Mouse (Mus musculus): ENCODE results near the gene Prkcz.

Gene Prkcz

DNA sequence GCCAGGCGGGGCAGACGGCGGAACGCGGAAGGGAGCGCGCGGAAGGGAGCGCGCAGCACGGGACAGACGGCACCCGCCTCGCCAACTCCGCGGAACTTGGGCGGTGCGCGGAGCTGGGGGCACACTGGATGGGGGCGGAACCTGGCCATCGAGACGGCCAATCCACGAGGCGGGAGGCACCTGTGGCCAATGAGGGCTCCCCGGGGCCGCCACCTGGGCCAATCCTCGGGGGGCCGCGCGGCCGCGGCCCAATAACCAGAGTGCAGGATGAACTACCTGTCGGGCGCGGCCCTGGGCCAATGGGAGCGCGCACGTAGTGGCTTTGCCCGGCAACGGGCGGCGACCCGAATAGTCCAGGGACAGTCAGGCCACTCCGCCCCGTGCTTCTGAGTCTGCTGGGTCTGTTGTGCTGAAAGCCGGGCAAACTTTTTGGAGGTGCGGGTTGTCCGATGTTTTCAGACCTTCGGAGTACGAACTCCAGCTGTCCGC, at the start of gene Prkcz:
Prkcz (minus strand) TSS at position 59 of the 489 bp plus-strand sequence.
- DNase-seq = peak; percentile 93

DNA sequence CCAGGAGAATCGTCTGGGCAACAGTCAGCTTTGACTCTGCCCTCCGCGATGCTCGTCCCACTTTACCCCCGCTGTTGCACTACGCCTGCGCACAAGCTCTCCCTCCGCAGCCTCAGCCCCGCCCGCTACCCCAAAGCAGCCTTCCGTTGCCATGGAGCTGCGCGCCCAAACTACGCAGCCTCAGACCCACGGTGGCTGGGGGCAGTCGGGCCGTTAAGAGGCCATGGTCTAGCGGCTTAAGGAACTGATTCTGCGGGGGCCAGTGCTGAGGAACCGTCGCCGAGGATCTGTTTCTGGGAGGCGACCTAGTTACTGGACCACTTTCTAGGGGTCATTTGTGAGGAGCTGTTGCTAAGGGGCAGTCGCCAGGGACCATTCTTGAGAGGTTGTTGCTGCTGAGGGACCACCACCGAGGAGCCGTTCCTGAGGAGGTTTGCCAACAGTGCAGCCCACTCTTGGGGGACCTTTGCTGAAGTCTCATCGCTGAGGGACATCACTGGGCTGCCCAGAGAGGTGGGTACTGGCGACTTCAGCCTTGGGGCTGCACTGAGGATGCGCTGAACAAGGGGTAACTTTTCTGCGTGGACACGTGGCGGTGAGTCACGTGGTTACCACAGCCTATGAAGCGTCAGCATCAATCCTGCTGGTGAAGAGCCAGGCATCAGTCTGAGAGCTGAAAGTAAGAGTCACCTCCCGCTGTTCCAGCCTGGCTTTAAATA, 48.1 kb upstream of the Prkcz start, which contains the start of gene Cfap74:
Cfap74 (plus strand) TSS at position 133 of the 719 bp plus-strand sequence.
- peak; percentile 92 for DNase-seq

DNA sequence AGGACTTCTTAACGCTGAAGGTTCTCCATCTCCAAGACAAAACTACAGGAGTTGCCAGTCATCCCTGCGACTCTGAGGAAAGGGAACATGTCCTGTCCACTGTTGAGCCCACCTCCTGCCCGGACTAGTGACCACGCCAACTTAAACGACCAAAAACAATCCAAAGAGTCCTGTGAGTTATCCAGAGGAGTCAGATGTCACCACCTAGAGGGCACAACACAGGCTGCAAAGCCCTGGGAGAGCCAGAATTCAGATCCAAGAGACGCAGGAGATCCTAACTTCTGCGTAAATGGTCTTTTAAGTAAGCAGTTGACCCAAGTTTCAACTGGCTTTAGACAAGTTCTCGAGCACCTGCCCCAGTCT, 47.5 kb upstream of the Prkcz start:
- no peak for DNase-seq

- no peak for DNase-seq
These were observed 41.3 kb upstream of the Prkcz start for GRCm38 (mm10) chr4:155402489-155402888.

DNA sequence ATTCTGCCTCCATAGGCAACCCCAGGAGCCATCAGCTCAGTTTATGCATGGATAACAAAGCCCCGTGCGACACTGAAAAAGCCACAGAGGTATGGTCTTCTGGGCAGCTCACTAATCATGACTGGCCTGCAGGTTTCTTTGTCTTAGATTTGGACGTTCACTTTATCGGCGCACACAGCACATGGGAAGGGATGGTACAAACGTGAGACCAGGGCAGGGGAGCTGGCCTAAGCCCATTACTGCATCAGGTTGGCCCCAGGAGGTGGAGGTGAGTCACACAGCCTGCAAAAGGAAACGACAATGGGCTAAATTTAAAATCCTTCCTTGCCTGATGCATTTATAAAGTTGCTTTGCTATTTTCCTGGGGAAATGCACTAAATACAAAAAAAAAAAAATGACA, 40.0 kb upstream of the Prkcz start:
- no peak for DNase-seq

GRCm38 (mm10) chr4:155398222-155398540, 37.0 kb upstream of the Prkcz start:
- no peak for DNase-seq

- DNase-seq = peak; percentile 54
These were observed 36.5 kb upstream of the Prkcz start, which contains the start of gene Gabrd for GRCm38 (mm10) chr4:155397511-155398221. Gene Gabrd, minus strand, starts transcription at chr4:155398112.

DNA sequence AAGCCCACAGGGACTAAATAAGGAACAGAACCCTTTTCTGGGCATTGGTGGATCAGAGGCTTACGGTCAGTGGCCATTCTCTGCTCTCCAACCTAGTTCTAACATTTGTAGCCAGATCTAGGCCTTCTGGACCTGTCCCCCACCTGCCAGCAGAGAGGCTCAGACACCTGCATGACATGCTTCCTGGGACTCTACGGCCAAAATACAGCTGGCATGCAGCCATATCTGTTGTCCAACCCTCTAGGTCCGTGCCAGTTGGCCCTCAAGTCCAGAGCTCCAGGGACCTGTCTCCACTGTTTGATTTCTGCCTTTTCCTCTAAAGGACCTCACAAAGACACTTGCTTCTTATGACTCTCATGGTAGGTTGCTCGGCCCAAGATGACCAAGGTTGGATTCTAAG, 35.6 kb upstream of the Prkcz start:
- no peak for DNase-seq

DNA sequence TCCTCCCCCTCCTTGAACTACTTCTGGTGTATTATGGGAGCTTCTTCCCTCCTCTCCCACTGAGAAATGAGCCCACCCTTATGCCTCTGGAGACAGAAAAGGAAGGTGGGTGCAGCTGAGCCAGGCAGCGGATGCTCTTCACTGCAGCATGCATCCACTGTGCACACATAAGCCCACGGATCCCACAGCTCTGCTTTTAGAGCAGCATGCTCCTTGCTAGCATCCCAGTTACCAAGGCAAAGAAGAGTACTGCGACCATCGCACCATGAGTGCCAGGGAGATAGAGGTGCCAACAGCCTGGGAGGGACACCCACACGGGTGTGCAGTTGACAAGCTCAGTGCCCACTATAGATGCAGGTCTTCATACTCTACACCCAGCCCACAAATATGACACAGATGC, 34.3 kb upstream of the Prkcz start:
- no peak for DNase-seq

DNA sequence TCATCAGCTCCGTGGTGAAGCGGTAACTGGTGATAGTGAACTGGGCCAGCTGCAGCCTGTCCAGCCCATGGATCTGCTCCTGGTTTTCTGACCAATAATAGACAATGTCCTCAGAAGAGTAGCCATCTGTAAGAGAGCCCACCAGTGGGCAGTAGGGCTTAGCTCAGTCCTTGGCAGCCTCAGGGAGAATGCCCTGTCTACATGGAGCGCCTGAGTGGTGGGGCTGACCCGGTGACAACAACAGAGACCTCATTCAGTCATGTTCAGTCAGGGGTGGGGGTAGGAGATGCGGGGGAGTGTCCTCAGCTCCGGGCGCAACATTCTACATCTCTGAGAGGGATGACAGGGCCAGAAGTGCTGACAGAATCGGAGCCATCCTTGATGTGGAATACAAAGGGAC, 26.0 kb upstream of the Prkcz start:
- no peak for DNase-seq

DNA sequence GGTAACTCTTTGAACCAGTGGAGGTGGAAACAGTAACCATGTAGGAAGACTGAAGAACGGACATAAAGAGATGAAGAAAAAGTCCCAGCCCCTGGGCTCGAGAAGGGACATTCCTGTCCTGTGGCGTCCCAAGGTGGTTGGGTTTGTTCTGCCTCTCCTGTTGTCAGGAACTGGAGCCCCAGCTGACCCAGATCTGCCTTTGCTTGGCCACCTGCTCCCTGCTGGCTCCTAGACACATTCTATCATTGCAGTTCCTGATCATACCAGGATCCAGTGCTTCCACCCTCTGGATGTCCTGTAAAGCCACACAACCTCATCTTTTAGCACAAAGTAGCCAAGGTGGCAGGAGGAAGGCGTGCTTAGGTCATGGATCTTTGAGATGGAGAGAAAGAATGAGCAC, 22.2 kb upstream of the Prkcz start:
- DNase-seq = no peak

GRCm38 (mm10) chr4:155382752-155383151, 21.6 kb upstream of the Prkcz start:
- no peak for DNase-seq

DNA sequence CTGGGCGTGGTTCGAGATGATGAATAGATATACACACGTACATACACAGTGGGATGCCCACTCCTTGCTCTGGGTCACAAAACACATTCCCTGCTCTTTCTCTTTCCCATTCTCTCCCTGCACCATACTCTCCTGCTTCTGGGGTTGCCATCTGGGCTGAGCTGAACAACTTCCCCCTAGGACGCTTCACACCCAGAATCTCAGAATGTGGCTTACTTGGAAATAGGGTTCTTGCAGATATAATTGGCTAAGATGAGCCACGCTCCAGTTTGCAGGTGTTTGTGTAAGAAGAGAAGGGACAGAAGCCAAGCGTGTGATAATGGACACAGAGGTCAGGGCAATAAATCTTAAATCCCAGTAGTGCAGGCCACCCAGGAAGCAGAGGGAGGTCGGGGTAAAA, 20.8 kb upstream of the Prkcz start:
- DNase-seq = no peak

DNA sequence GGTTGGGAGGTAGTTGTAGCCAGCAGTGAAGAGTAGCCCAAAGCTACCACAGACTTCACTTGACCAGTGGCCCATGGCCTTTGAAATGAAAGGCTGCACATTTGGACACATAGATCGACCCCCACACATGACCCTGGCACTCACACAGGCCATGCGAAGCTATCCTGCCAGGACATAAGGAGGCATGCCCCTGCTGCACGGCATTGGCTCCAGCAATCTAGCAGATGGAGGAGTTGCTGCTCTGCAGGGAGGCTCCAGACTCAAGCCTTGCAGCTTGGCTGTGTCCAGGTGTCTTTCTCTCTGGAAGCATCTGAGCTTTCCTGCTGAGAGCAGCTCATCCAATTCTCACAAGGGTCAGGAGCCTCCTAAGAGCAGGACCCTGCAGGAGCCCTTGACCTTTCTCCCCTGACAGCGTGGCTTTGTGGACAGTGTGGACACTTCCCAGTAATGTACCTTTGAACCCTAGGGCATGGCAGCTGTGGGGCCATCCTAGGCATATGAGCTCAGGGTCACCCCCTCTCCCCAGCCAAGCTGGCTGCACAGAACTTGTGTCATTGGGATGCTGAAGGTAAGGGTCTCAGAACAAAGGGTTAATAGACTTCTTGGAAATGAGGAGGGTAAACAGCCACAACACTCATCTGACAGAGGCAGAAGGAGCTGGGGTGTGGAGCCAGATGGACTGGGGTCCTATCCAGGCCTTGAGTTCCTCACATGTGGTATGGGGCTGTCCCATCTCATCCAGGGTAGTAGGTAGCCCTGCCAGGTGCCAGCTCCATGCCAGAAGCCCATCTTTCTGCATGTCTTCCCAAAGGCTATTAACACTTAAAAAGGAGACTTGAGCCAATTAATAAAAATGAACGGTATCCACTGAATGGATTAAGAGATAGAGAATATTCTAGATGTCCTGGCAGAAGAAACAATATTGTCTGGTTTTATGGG, 10.9 kb upstream of the Prkcz start:
- no peak for DNase-seq

- DNase-seq = no peak
These were observed 9.9 kb upstream of the Prkcz start for GRCm38 (mm10) chr4:155370737-155371715.

DNA sequence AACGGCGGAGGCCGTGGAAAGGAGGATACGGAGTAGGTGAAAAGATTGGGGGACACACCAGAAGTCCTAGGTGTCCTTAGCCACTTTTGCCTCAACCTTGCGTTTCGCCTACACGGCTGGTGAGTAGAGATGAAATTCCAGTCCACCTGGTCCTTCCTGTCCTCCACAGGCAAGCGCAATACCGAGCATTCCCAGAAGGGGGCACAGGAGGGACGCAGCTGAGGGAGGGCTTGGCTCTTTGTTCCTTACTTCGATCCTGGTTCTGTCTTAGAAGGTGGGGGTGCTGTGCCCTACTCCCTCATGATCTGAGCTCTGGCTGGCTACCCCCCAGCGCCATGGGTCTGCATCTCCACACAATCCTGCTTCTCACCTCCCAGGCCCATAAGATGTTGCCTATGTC, 7.5 kb upstream of the Prkcz start:
- peak; percentile 89 for DNase-seq

DNA sequence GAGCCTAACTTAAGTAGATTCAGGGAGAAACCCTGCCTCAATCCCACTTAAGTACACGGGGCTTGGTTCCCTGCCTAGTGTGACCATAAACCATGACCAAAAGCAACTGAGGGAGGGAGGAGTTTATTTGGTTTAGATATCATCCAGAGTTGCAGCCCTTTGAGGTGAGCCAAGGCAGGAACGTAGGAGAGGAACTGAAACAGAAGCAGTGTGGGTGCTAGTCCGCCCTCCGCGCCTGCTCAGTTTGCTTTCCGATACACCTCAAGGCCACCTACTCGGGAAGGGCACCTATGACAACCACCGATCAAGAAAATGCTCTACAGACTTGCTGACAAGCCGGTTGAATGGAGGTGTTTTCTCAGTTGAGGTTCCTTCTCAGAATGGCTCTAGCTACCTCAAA, 6.6 kb upstream of the Prkcz start:
- no peak for DNase-seq

- DNase-seq = no peak
These were observed 5.6 kb upstream of the Prkcz start for GRCm38 (mm10) chr4:155366784-155367183.

DNA sequence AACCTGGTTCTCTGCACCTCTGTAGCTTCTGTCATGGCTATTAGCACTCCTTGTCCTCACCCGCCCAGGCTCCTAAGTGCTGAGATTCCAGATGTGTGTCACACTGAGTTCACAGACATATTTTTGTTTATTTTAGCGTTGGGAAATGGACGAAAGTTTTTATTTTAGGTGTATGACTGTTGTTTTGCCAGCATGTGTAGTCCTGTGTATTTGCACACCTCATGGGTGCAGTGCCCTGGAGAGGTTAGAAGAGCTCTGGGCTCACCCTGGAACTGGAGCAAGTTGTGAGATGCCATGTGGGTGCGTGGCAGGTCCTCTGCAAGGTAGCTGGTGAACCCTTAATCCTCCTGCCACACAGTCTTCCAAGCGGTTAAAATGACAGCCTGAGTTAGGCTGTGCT, 1.3 kb upstream of the Prkcz start:
- no peak for DNase-seq

- DNase-seq = peak; percentile 78
These were observed 305 bp downstream of the Prkcz start for GRCm38 (mm10) chr4:155360856-155361255.

- DNase-seq = no peak
These were observed 1.3 kb downstream of the Prkcz start for GRCm38 (mm10) chr4:155359560-155360464.

Measured in thymus, postnatal 14 days (tissue).